Mouse (Mus musculus): ENCODE data around the gene Podxl2. TPM values are rescaled to one million over a fixed set of nuclear protein-coding genes. Genes with fewer than 3 reads are reported as not detected.
A peak's percentile ranks its signal among the peaks of the same experiment; 100 is the strongest.

Gene Podxl2
- total and polyA plus RNA-seq, 2 experiments from 2014 or later: 60.8 to 90.9 TPM

- Histone ChIP-seq H3K9ac (replicated peaks; ENCODE audit: low read depth, low read length) (no peak overlapping the region), H3K9me3 (replicated peaks; ENCODE audit: control insufficient read depth, low read length) (no peaks in the 10 kb centered on the region), H3K27me3 (ENCODE audit: control insufficient read depth, insufficient read depth, low read length) (no peaks in the 10 kb centered on the region), H3K4me3 (ENCODE audit: low read depth, low read length) (no peak overlapping the region), H3K27ac (ENCODE audit: low read depth) (no peak overlapping the region), H3K4me2 (ENCODE audit: low read depth, low read length) (no peak overlapping the region), H3K4me1 (ENCODE audit: control insufficient read depth, insufficient read depth) (no peaks in the 10 kb centered on the region), H3K36me3 (replicated peaks; ENCODE audit: control insufficient read depth, insufficient read depth, low read length) (peaks cover 48% of the 10 kb centered on the region)
- DNase-seq (ENCODE audit: low spot score) (no peak), ATAC-seq (ENCODE audit: insufficient read depth, low read depth) (no peak)
- TF ChIP-seq EP300 (IDR thresholded peaks at IDR 0.05; ENCODE audit: low read depth) (no peak), CTCF (IDR thresholded peaks at IDR 0.05; ENCODE audit: low read depth) (no peak)
- WGBS: 85% methylated on average over 7 of the region's 7 CpGs
Observed at GRCm38 (mm10) chr6:88881334-88881733, 6.5 kb upstream of the Podxl2 start.

GRCm38 (mm10) chr6:88879471-88879870, 4.6 kb upstream of the Podxl2 start:
- no peak overlapping the region for H3K27ac ChIP-seq (ENCODE audit: low read depth)
- H3K27me3 ChIP-seq (ENCODE audit: control insufficient read depth, insufficient read depth, low read length): peaks cover 12% of the 10 kb centered on the region
- no peak for DNase-seq (ENCODE audit: low spot score)
- peak; percentile 16; the same call in 1 of the 2 replicates for TF ChIP-seq CTCF (IDR thresholded peaks at IDR 0.05; ENCODE audit: low read depth)
- TF ChIP-seq EP300 (IDR thresholded peaks at IDR 0.05; ENCODE audit: low read depth): no peak
- no peak for ATAC-seq (ENCODE audit: insufficient read depth, low read depth)
- H3K4me3 ChIP-seq (ENCODE audit: low read depth, low read length): no peak overlapping the region
- peaks cover under 1% of the 10 kb centered on the region for H3K4me1 ChIP-seq (ENCODE audit: control insufficient read depth, insufficient read depth)
- no peaks in the 10 kb centered on the region for H3K9me3 ChIP-seq (replicated peaks; ENCODE audit: control insufficient read depth, low read length)
- 65% methylated on average over 4 of the region's 4 CpGs for WGBS
- peaks cover 30% of the 10 kb centered on the region for H3K36me3 ChIP-seq (replicated peaks; ENCODE audit: control insufficient read depth, insufficient read depth, low read length)
- no peak overlapping the region for H3K4me2 ChIP-seq (ENCODE audit: low read depth, low read length)
- no peak overlapping the region for H3K9ac ChIP-seq (replicated peaks; ENCODE audit: low read depth, low read length)

GRCm38 (mm10) chr6:88873965-88874867, 628 bp downstream of the Podxl2 start:
- ATAC-seq (ENCODE audit: insufficient read depth, low read depth): peak; percentile 48
- H3K4me2 ChIP-seq (ENCODE audit: low read depth, low read length): peak overlapping the region; percentile 98
- H3K9ac ChIP-seq (replicated peaks; ENCODE audit: low read depth, low read length): peak overlapping the region; percentile 89
- peaks cover 5% of the 10 kb centered on the region for H3K4me1 ChIP-seq (ENCODE audit: control insufficient read depth, insufficient read depth)
- H3K9me3 ChIP-seq (replicated peaks; ENCODE audit: control insufficient read depth, low read length): no peaks in the 10 kb centered on the region
- peak; percentile 26 for DNase-seq (ENCODE audit: low spot score)
- no peak for TF ChIP-seq EP300 (IDR thresholded peaks at IDR 0.05; ENCODE audit: low read depth)
- no peak for TF ChIP-seq CTCF (IDR thresholded peaks at IDR 0.05; ENCODE audit: low read depth)
- 0 out of 2 replicates have a peak overlapping the region, but pooled peaks have one; percentile 38 for H3K27ac ChIP-seq (ENCODE audit: low read depth)
- no peaks in the 10 kb centered on the region for H3K36me3 ChIP-seq (replicated peaks; ENCODE audit: control insufficient read depth, insufficient read depth, low read length)
- H3K27me3 ChIP-seq (ENCODE audit: control insufficient read depth, insufficient read depth, low read length): peaks cover 20% of the 10 kb centered on the region
- peak overlapping the region; percentile 73 for H3K4me3 ChIP-seq (ENCODE audit: low read depth, low read length)
- WGBS: 4% methylated on average over 71 of the region's 74 CpGs

GRCm38 (mm10) chr6:88872811-88873210, 2.0 kb downstream of the Podxl2 start:
- H3K4me1 ChIP-seq (ENCODE audit: control insufficient read depth, insufficient read depth): peaks cover 5% of the 10 kb centered on the region
- H3K27me3 ChIP-seq (ENCODE audit: control insufficient read depth, insufficient read depth, low read length): peaks cover 20% of the 10 kb centered on the region
- 43% methylated on average over 7 of the region's 7 CpGs for WGBS
- TF ChIP-seq EP300 (IDR thresholded peaks at IDR 0.05; ENCODE audit: low read depth) (no peak), CTCF (IDR thresholded peaks at IDR 0.05; ENCODE audit: low read depth) (no peak)
- no peaks in the 10 kb centered on the region for H3K36me3 ChIP-seq (replicated peaks; ENCODE audit: control insufficient read depth, insufficient read depth, low read length)
- ATAC-seq (ENCODE audit: insufficient read depth, low read depth) (no peak), DNase-seq (ENCODE audit: low spot score) (no peak)
- no peaks in the 10 kb centered on the region for H3K9me3 ChIP-seq (replicated peaks; ENCODE audit: control insufficient read depth, low read length)
- H3K9ac ChIP-seq (replicated peaks; ENCODE audit: low read depth, low read length): no peak overlapping the region
- H3K4me3 ChIP-seq (ENCODE audit: low read depth, low read length): no peak overlapping the region
- H3K4me2 ChIP-seq (ENCODE audit: low read depth, low read length): no peak overlapping the region
- no peak overlapping the region for H3K27ac ChIP-seq (ENCODE audit: low read depth)

GRCm38 (mm10) chr6:88871546-88871945, 3.3 kb downstream of the Podxl2 start:
- Histone ChIP-seq H3K9ac (replicated peaks; ENCODE audit: low read depth, low read length) (no peak overlapping the region), H3K4me3 (ENCODE audit: low read depth, low read length) (no peak overlapping the region), H3K4me2 (ENCODE audit: low read depth, low read length) (no peak overlapping the region), H3K9me3 (replicated peaks; ENCODE audit: control insufficient read depth, low read length) (no peaks in the 10 kb centered on the region), H3K27me3 (ENCODE audit: control insufficient read depth, insufficient read depth, low read length) (peaks cover 20% of the 10 kb centered on the region), H3K36me3 (replicated peaks; ENCODE audit: control insufficient read depth, insufficient read depth, low read length) (no peaks in the 10 kb centered on the region), H3K27ac (ENCODE audit: low read depth) (no peak overlapping the region), H3K4me1 (ENCODE audit: control insufficient read depth, insufficient read depth) (peaks cover 5% of the 10 kb centered on the region)
- ATAC-seq (ENCODE audit: insufficient read depth, low read depth) (no peak), DNase-seq (ENCODE audit: low spot score) (no peak)
- TF ChIP-seq CTCF (IDR thresholded peaks at IDR 0.05; ENCODE audit: low read depth) (no peak), EP300 (IDR thresholded peaks at IDR 0.05; ENCODE audit: low read depth) (no peak)
- 46% methylated on average over 8 of the region's 8 CpGs for WGBS
